Mouse (Mus musculus): Measurements from ENCODE around the gene Fzr1. TPM values are rescaled to one million over a fixed set of nuclear protein-coding genes. Genes with fewer than 3 reads are reported as not detected.

The Fzr1 gene
- polyA plus RNA-seq (2014; fragmentation: Illumina TruSeq; extraction: RNeasy Lipid Tissue Mini Kit (QIAGEN cat#74804); ENCODE audit: low read depth, low replicate concordance): 0.34 TPM

DNA sequence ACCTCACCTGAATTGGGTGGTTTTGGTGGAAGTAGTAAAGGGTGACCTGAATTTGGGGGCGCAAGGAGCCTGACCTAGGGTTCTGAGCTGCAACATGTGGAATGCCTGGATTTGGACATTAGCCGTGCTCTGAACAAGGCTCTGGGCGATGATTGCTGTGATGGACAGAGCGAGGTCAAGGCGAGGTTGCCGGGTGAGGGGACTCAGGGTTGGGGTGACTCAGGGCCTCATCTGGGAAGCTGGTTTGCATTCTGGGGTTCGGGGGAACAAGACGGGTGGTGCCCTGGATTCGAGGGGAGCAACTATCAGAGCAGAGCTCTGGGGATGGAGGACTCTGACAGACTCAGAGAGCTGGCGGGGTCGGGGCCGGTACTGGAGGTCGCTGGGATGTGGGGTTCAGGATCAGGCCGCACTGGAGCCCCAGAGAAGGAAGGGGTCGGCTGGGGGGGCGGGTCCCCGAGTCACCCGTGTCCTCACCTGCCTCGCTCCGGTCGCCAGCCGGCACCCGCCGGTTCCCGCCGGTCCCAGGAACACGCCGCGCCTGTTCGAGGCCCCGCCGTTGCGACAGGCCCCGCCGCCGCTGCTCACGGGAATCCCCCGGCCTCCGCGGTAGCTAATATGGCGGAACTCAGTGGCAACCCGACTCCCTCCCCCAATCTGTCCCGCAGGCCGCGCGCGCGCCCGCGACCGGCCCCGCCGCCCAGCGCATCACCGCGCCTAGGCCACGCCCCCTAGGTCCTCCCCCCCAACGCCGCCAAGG lies at the start of gene Fzr1:
Gene Fzr1, minus strand, starts transcription at position 724 of the 760 bp plus-strand sequence.

DNA sequence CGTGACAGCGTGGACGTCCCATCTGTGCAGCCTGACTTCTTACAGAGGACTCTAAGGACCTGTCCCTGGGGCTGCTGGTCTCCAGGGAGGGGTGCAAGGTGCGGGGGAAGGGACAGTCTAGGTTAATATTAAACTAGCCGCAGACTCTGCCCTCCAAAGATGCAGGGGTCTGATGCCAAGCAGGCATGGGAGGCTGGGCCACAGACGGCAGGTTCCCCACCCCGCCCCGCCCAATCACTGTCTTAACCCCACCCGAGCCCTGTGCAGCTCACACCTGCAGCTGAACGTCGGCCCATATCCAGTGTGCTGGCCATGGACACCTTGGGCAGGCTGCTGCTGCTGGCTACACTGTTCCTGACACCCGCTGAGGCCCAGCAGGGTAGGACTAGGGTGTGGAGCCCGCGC lies 14.5 kb upstream of the Fzr1 start, which contains the start of gene Smim24:
Gene Smim24, plus strand, starts transcription at position 271 of the 405 bp plus-strand sequence.

DNA sequence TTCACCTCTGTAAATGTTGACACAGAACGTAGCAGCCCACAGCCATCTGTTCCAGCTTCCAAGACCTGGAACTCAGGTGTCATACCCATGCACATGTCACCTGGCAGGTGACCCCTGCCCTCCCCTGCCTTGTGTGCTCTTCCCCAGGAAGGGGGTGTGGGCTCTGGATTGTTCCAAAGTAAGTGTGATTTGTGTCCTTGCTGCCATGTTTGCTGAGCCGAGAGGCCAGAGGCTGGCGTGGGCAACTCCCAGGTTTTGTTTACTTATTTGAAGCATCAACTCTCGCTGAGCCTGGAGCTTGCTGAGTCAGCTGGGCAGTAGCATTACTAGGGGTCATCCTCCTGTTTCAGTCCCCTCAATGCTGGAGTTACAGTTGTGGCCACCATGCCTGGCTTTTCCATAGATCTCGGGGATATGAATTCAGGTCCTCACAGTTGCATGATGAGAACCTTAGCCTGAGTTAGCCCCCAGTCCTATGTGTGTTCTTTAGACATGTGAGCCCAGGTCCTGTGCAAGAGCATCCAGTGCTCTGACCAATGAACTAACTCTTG lies 10.3 kb upstream of the Fzr1 start, which contains the start of gene Gm48552:
Gene Gm48552, plus strand, starts transcription at position 501 of the 551 bp plus-strand sequence.

DNA sequence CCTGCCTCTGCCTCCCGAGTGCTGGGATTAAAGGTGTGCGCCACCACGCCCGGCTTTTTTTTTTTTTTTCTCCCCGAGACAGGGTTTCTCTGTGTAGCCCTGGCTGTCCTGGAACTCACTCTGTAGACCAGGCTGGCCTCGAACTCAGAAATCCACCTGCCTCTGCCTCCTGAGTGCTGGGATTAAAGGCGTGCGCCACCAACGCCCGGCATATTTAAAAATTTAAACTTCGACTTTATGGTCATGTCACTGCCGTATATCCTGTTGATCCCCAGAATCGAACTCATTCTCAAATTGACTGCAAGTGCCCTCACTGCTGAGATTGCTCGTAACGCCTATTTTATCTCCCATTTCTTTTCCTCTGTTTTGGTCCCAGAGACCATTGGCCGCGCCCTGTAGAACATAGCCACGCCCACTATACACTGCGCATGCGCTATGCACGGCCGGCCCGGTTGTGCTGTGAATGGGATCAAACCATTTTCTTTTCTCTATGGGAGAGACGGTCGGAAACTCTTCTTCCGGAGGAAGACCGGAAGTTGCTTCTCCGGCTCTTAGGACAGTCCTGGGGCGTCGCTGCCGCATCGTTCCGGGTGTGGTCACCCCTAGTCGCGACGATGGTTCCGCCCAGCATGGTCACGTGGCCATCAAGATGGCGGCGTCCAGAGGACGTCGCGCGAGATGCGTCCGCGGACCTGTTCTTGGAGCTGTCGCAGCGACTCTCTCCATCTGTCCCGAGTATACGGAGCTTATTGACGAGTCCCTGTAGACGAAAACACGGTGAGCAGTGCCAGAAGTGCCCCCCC lies 5.7 kb upstream of the Fzr1 start, which contains the start of the genes Dohh and Gm48551:
Gene Dohh, plus strand, starts transcription at position 627 of the 803 bp plus-strand sequence.
Gene Gm48551, plus strand, starts transcription at position 665 of the 803 bp plus-strand sequence.

DNA sequence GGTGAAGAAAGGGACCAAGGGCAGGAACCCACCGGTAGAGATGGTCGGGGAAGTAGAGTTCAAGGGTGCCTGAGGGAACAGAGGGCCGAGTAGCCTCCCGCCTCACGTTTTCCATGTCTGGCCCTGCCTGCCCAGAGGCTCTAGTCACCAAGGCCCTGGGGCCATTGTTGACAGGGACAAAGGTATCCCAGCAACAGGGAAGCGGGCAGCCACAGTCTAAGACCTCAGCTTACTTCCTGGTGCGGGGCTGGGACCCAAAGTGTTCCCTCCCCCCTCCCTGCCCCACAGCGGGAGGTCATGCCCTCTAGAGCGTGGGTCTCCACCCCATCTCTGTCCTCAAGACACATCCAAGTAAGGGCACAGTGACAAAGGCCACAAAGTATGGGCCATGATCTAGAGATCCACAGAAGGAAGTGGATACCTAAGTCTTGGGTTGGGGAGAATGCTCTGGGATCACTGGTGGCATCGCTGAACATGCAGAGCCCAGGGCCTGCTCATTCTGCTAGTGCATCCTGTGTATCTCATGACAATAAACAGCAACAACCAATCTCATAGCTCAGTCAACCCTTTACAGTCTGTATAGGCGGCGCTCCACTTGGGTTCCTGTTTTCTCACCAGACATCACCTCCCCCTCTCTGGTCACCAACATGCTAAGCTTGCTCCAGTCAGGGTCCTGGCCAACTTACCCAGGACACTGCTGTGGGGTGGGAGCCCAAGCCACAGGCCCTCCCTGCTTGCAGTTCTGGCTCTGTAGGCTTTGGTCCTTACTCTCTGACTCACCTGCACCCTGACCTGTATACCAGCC lies 12.4 kb downstream of the Fzr1 start, which contains the start of gene 4930404N11Rik:
Gene 4930404N11Rik, minus strand, starts transcription at position 145 of the 805 bp plus-strand sequence.

DNA sequence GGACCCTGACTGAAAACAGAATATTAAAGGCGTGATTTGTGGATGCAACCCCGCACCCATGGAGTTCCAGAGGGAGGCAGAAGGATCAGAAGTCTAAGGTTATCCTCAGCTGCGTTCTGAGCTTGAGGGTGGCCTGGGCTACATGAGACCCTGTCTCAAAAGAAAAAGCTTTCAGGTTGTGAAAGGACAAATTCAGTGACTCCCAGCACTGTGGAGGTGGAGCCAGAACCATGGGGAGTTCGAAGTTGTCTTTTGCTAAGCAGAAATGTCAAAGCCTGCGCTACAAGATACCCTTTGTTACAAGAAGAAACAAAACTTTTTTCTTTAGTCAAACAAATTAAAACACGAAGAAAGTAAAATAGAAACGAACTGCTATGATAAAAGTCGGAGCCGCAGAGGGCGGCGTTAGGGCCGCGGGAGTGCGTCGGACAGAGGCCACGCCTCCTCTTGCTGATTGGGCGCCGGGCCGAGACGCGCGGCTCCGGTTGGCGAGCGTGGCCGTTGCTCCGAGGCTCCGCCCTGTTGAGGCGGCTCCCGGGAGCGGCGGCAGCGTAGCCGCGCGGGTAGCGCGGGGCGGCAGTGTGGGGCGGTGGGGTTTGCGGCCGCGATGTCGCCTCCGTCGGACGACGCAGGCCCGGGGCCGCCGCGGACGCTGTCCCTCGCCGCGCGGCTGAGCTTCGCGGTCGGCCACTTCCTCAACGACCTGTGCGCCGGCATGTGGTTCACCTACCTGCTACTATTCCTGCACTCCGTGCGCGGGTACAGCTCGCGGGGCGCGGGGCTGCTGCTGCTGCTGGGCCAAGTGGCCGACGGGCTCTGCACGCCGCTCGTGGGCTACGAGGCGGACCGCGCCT lies 21.1 kb downstream of the Fzr1 start, which contains the start of gene Mfsd12:
Gene Mfsd12, plus strand, starts transcription at position 501 of the 854 bp plus-strand sequence.

DNA sequence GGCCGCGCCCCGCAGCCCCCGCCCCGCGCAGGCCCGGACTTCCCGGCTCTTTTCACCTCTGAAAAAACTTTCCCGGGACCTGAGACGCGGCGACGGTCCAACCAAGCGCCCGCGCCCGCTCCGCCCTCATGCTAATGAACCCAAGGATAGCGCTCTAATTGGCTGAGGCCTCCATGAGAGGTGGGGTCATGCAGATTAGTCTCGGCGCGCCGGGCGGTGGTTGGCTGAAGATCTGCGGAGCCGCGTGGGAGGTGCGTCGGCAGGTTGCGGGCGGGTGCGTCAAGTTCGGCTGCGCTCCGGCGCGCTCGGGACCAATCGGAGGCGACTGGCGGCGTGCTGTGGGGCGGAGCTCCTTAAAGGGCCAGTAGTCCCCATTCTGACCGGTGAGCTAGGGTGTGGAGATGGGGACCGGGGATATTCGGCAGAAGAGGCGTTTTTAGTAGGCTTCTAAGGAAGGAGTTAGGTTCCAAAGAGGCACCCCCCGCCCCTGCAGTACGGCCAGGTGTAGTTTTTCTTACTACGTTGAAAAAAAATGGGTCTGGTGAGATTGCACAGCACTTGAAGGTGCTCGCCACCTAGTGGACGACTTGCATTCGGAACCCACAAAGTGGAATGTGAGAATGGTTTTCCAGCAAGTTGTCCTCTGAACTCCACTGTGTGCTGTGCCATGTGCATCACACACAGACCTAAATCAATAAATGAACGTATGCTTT lies 27.8 kb downstream of the Fzr1 start, which contains the start of gene Hmg20b:
Gene Hmg20b, minus strand, starts transcription at position 130 of the 713 bp plus-strand sequence.

DNA sequence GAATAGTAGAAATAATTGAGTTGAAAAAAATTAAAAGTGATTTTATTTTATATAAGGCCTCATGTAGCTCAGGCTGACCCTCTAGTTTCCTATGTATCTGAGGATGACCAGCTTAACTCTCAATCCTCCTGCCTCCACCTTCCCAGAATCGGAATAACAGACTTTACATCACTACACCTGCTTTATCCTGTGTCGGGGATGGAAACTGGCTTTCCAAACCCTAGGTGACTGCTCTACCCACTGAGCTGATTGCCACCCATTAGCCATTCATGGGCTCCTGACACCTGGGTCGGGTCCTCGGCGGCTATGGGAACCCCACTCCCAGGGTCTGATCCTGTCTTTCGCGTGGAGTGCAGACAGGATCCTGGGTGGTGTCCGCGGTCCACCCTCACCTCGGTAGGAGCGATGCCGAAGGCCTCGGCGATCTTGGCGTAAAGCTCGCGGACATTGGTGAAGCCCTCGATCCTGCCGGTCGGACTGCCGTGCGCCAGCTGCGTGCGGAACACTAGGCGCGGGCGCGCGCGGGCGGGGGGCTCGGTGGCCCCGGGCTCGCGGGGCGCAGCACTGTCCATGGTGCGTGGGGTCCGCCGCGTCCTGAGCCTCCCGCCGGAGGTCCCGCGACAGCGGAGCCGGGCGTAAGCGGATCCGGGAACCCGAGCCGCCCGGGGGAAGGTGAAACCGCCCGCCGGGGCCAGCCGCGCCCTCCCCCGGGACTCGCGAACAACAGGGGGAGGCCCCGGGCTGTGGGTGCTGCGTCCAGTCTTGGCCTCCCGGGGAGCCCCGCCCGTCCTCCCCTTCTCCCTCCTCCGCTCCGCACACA lies 35.4 kb downstream of the Fzr1 start, which contains the start of gene Gipc3:
Gene Gipc3, minus strand, starts transcription at position 581 of the 820 bp plus-strand sequence.

DNA sequence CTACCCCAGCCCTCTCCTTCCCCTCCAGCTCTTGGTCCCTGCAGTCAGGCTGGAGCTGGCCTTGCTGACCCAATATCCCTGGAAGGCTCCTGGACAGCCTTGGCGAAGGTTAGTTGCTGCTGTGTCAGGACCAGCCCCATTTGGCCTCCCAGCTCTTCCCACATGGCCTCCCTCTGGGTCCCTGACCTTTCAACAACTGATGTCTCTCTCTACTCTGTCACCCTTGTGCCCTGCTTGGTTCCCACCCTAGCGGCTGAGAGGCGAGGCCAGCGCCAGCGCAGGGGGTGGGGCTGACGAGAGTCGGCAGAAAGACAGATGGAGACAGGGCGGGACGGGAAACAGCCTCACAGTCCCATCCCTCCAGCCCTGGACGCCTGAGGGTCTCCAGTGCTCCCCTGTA lies 49.9 kb downstream of the Fzr1 start, which contains the start of gene Tbxa2r:
Gene Tbxa2r, plus strand, starts transcription at position 346 of the 400 bp plus-strand sequence.

DNA sequence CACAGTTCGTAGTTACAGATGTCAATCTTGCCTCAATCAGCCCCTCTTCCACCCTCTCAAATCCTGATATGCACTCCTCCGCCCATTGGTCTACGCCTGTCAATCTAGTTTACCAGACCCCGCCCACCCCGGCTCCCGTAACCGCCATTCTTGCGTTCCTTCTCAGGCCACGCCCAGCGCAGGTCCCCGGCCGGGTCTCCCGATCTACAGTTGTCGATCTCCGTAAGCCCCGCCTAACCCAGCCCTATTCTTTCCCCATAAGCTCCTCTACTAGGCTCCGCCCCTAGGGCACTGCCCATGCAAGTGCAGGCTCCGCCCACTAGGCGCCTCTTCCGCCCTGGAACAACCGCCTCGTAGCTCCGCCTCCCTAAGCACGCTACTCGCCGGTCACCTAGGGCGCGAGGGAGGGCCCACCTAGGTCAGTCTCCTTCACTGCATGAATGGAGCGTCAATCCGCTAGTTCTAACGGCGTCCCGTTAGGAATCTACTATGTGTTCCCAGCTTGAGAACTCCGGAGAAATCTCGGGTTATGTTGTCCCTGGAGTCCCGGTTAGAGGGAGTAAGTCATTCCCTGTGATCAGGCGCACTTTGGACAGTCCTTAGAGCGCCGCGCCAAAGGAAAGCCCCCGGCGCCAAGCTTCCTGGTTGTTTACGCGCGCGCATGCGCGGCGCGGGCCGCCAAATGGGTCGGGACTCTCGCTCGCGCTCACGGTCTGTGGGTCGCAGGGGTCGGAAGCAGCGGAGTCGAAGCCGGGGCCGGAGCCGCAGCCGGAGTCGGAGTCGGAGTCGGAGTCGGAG lies 57.6 kb downstream of the Fzr1 start, which contains the start of gene Cactin:
Gene Cactin, plus strand, starts transcription at position 554 of the 798 bp plus-strand sequence.

Other genes starting within 250 kb of the Fzr1 start
- gene Zbtb7a, start 243.3 kb downstream of the Fzr1 start, polyA plus RNA-seq (2014; fragmentation: Illumina TruSeq; extraction: RNeasy Lipid Tissue Mini Kit (QIAGEN cat#74804); ENCODE audit: low read depth, low replicate concordance): 6.0 TPM
- gene Pias4, start 210.6 kb downstream of the Fzr1 start, polyA plus RNA-seq (2014; fragmentation: Illumina TruSeq; extraction: RNeasy Lipid Tissue Mini Kit (QIAGEN cat#74804); ENCODE audit: low read depth, low replicate concordance): 0.61 TPM
- 34.4 TPM for gene Eef2, start 201.9 kb downstream of the Fzr1 start, polyA plus RNA-seq (2014; fragmentation: Illumina TruSeq; extraction: RNeasy Lipid Tissue Mini Kit (QIAGEN cat#74804); ENCODE audit: low read depth, low replicate concordance)
- gene Dapk3, start 195.5 kb downstream of the Fzr1 start, polyA plus RNA-seq (2014; fragmentation: Illumina TruSeq; extraction: RNeasy Lipid Tissue Mini Kit (QIAGEN cat#74804); ENCODE audit: low read depth, low replicate concordance): not detected
- not detected for gene 4930442H23Rik, start 194.7 kb downstream of the Fzr1 start, polyA plus RNA-seq (2014; fragmentation: Illumina TruSeq; extraction: RNeasy Lipid Tissue Mini Kit (QIAGEN cat#74804); ENCODE audit: low read depth, low replicate concordance)
- gene Nmrk2, start 176.5 kb downstream of the Fzr1 start, polyA plus RNA-seq (2014; fragmentation: Illumina TruSeq; extraction: RNeasy Lipid Tissue Mini Kit (QIAGEN cat#74804); ENCODE audit: low read depth, low replicate concordance): not detected
- gene Atcay, start 147.7 kb downstream of the Fzr1 start, polyA plus RNA-seq (2014; fragmentation: Illumina TruSeq; extraction: RNeasy Lipid Tissue Mini Kit (QIAGEN cat#74804); ENCODE audit: low read depth, low replicate concordance): not detected
- gene Zfr2, start 145.4 kb downstream of the Fzr1 start, polyA plus RNA-seq (2014; fragmentation: Illumina TruSeq; extraction: RNeasy Lipid Tissue Mini Kit (QIAGEN cat#74804); ENCODE audit: low read depth, low replicate concordance): not detected
- not detected for gene Matk, start 125.6 kb downstream of the Fzr1 start, polyA plus RNA-seq (2014; fragmentation: Illumina TruSeq; extraction: RNeasy Lipid Tissue Mini Kit (QIAGEN cat#74804); ENCODE audit: low read depth, low replicate concordance)
- gene Mrpl54, start 111.6 kb downstream of the Fzr1 start, polyA plus RNA-seq (2014; fragmentation: Illumina TruSeq; extraction: RNeasy Lipid Tissue Mini Kit (QIAGEN cat#74804); ENCODE audit: low read depth, low replicate concordance): 4.6 TPM
- 1.1 TPM for gene Apba3, start 111.6 kb downstream of the Fzr1 start, polyA plus RNA-seq (2014; fragmentation: Illumina TruSeq; extraction: RNeasy Lipid Tissue Mini Kit (QIAGEN cat#74804); ENCODE audit: low read depth, low replicate concordance)
- 1.4 TPM for gene Tjp3, start 86.9 kb downstream of the Fzr1 start, polyA plus RNA-seq (2014; fragmentation: Illumina TruSeq; extraction: RNeasy Lipid Tissue Mini Kit (QIAGEN cat#74804); ENCODE audit: low read depth, low replicate concordance)
- gene Pip5k1c, start 85.6 kb downstream of the Fzr1 start, polyA plus RNA-seq (2014; fragmentation: Illumina TruSeq; extraction: RNeasy Lipid Tissue Mini Kit (QIAGEN cat#74804); ENCODE audit: low read depth, low replicate concordance): 1.0 TPM
- gene Cactin, start 57.4 kb downstream of the Fzr1 start, polyA plus RNA-seq (2014; fragmentation: Illumina TruSeq; extraction: RNeasy Lipid Tissue Mini Kit (QIAGEN cat#74804); ENCODE audit: low read depth, low replicate concordance): 0.24 TPM
- gene Tbxa2r, start 49.8 kb downstream of the Fzr1 start, polyA plus RNA-seq (2014; fragmentation: Illumina TruSeq; extraction: RNeasy Lipid Tissue Mini Kit (QIAGEN cat#74804); ENCODE audit: low read depth, low replicate concordance): not detected
- gene Gipc3, start 35.2 kb downstream of the Fzr1 start, polyA plus RNA-seq (2014; fragmentation: Illumina TruSeq; extraction: RNeasy Lipid Tissue Mini Kit (QIAGEN cat#74804); ENCODE audit: low read depth, low replicate concordance): not detected
- 4.2 TPM for gene Hmg20b, start 28.0 kb downstream of the Fzr1 start, polyA plus RNA-seq (2014; fragmentation: Illumina TruSeq; extraction: RNeasy Lipid Tissue Mini Kit (QIAGEN cat#74804); ENCODE audit: low read depth, low replicate concordance)
- 0.24 TPM for gene Mfsd12, start 21.0 kb downstream of the Fzr1 start, polyA plus RNA-seq (2014; fragmentation: Illumina TruSeq; extraction: RNeasy Lipid Tissue Mini Kit (QIAGEN cat#74804); ENCODE audit: low read depth, low replicate concordance)
- gene 4930404N11Rik, start 12.7 kb downstream of the Fzr1 start, polyA plus RNA-seq (2014; fragmentation: Illumina TruSeq; extraction: RNeasy Lipid Tissue Mini Kit (QIAGEN cat#74804); ENCODE audit: low read depth, low replicate concordance): not detected
- not detected for gene Dohh, start 5.9 kb upstream of the Fzr1 start, polyA plus RNA-seq (2014; fragmentation: Illumina TruSeq; extraction: RNeasy Lipid Tissue Mini Kit (QIAGEN cat#74804); ENCODE audit: low read depth, low replicate concordance)
- gene Gm48551, start 6.0 kb upstream of the Fzr1 start, polyA plus RNA-seq (2014; fragmentation: Illumina TruSeq; extraction: RNeasy Lipid Tissue Mini Kit (QIAGEN cat#74804); ENCODE audit: low read depth, low replicate concordance): not detected
- not detected for gene Gm48552, start 10.5 kb upstream of the Fzr1 start, polyA plus RNA-seq (2014; fragmentation: Illumina TruSeq; extraction: RNeasy Lipid Tissue Mini Kit (QIAGEN cat#74804); ENCODE audit: low read depth, low replicate concordance)
- not detected for gene Smim24, start 14.5 kb upstream of the Fzr1 start, polyA plus RNA-seq (2014; fragmentation: Illumina TruSeq; extraction: RNeasy Lipid Tissue Mini Kit (QIAGEN cat#74804); ENCODE audit: low read depth, low replicate concordance)
- 14.6 TPM for gene Nfic, start 77.1 kb upstream of the Fzr1 start, polyA plus RNA-seq (2014; fragmentation: Illumina TruSeq; extraction: RNeasy Lipid Tissue Mini Kit (QIAGEN cat#74804); ENCODE audit: low read depth, low replicate concordance)
- gene Celf5, start 104.2 kb upstream of the Fzr1 start, polyA plus RNA-seq (2014; fragmentation: Illumina TruSeq; extraction: RNeasy Lipid Tissue Mini Kit (QIAGEN cat#74804); ENCODE audit: low read depth, low replicate concordance): not detected
- 1.6 TPM for gene Ncln, start 117.9 kb upstream of the Fzr1 start, polyA plus RNA-seq (2014; fragmentation: Illumina TruSeq; extraction: RNeasy Lipid Tissue Mini Kit (QIAGEN cat#74804); ENCODE audit: low read depth, low replicate concordance)
- not detected for gene S1pr4, start 121.6 kb upstream of the Fzr1 start, polyA plus RNA-seq (2014; fragmentation: Illumina TruSeq; extraction: RNeasy Lipid Tissue Mini Kit (QIAGEN cat#74804); ENCODE audit: low read depth, low replicate concordance)
- not detected for gene Gna15, start 145.7 kb upstream of the Fzr1 start, polyA plus RNA-seq (2014; fragmentation: Illumina TruSeq; extraction: RNeasy Lipid Tissue Mini Kit (QIAGEN cat#74804); ENCODE audit: low read depth, low replicate concordance)
- 4.4 TPM for gene Gna11, start 166.7 kb upstream of the Fzr1 start, polyA plus RNA-seq (2014; fragmentation: Illumina TruSeq; extraction: RNeasy Lipid Tissue Mini Kit (QIAGEN cat#74804); ENCODE audit: low read depth, low replicate concordance)
- 37.6 TPM for gene Aes, start 181.0 kb upstream of the Fzr1 start, polyA plus RNA-seq (2014; fragmentation: Illumina TruSeq; extraction: RNeasy Lipid Tissue Mini Kit (QIAGEN cat#74804); ENCODE audit: low read depth, low replicate concordance)
- 4.2 TPM for gene Tle2, start 196.0 kb upstream of the Fzr1 start, polyA plus RNA-seq (2014; fragmentation: Illumina TruSeq; extraction: RNeasy Lipid Tissue Mini Kit (QIAGEN cat#74804); ENCODE audit: low read depth, low replicate concordance)
- 0.74 TPM for gene Tle6, start 222.6 kb upstream of the Fzr1 start, polyA plus RNA-seq (2014; fragmentation: Illumina TruSeq; extraction: RNeasy Lipid Tissue Mini Kit (QIAGEN cat#74804); ENCODE audit: low read depth, low replicate concordance)
- 0.53 TPM for gene BC025920, start 227.8 kb upstream of the Fzr1 start, polyA plus RNA-seq (2014; fragmentation: Illumina TruSeq; extraction: RNeasy Lipid Tissue Mini Kit (QIAGEN cat#74804); ENCODE audit: low read depth, low replicate concordance)
- 0.21 TPM for gene Sirt6, start 249.3 kb upstream of the Fzr1 start, polyA plus RNA-seq (2014; fragmentation: Illumina TruSeq; extraction: RNeasy Lipid Tissue Mini Kit (QIAGEN cat#74804); ENCODE audit: low read depth, low replicate concordance)

Data from liver, adult 10 weeks (tissue).